Mouse (Mus musculus) cerebellum, adult 9-11 months (tissue): ENCODE measurements at regions not wholly inside any gene's neighbourhood (a gene's known extent, or its start where the extent isn't known, plus 50 kb on each side); places are given as distances from the start of the nearest gene placed in this dataset.

Experiments
- DNase-seq: peaks from one replicate; pipeline ENCODE4 v3.0.0; 2022

DNA sequence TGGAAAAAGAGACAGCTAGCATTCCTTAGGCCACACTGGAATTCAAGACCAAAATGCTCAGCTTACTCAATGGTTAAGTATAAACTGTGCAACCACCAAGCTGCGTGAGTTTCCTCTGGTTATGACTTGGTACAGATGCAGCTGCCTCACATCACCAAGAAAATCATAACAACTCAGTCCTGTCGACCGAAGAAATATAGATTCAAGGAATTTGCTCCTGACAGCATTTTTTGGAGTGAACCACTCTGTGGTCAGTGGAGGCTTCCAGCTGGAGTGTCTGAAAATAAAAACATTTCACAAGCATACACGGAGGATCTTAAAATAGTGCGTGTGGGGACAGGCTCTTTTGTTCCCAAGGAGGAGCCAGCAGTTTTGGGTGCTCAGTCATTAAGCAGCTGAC lies 253.8 kb downstream of the Bckdhb start:
- peak; percentile 24 for DNase-seq

DNA sequence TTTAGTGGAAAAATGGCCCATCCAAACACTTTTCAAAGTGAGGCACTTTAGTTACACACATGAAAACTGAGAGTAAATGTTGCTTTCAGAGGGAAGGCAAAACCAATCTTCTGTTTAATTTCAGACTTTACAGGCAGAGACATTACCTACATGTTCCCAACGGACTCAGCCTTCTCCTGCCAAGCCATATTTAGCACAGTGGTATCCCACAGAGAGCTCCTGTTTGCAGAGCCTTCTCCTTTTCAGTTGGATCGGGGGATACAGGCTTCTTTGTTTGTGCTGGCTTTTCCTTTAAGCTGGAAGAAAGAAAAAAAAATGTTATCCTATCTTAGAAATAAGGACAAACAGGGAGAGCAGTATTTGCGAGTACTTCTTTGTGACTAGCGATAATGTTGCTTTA lies 254.3 kb downstream of the Bckdhb start:
- peak; percentile 72 for DNase-seq

DNA sequence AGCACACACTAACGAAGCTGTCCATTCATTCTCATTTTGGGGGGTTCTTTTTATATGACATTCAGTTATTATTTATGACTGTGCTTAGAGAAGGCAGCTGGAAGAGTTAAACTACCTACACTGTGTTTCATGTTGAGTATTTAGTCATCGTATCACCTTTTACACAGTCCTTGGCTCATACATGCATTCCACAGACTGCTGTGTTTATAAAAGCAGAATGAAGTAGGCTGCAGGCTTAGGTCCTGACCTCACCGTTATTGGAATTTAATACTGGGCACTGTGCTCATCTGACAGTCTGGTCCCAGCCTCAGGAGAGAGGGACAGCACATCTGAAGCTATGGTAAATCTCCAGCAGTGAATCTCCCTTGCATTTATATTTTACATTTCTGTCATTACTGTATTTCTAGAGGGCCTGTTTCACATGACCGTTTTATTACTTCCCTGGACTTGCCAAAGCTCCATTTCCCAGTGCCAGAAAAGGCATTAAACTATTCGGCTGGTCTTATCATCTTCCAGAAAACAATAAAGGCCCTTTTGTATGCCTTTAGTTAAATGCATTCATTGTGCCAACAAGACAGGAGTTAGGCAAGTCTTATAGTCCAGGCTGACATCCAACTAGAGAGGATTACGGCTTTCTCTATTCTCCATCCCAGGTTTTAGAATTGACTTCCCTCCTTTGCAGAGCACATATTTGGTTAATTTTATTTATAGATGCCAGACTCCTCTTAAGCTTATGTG lies 258.9 kb downstream of the Bckdhb start:
- DNase-seq = no peak

DNA sequence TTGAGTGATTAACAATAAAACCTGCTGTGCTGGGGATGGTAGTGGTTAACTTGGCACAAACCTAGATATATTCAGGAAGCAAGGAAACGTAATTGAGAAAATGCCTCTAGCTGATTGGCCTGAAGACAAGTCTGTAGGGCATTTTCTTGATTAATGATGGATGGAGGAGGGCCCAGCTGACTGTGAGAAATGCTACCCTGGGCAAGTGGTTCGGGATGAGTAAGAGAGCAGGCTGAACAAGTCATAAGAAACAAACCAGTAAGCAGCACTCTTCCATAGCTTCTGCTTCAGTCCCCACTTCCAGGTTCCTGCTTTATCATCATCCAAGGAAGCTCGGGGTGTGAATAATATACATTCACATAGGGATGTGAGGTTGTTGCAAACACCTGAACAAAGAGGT lies 262.6 kb downstream of the Bckdhb start:
- DNase-seq = no peak

DNA sequence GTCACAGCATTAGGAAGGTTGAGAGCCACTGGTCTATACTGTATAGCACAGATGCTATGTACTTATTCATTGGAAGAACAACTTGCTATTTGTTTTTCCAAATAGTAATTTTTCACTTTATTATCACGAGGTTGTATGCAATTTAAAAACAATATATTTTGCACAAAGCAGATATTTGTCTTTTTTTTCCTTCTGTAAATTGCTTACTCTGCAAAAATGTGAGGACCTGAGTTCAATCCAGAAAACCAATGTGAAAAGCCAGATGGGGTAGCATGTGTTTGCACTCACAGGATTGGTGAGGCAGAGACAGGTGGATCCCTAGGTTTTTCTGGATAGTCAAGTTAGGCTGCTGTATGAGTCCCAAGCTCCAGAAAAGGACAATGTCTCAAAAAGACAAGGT lies 268.5 kb downstream of the Bckdhb start:
- DNase-seq = no peak

DNA sequence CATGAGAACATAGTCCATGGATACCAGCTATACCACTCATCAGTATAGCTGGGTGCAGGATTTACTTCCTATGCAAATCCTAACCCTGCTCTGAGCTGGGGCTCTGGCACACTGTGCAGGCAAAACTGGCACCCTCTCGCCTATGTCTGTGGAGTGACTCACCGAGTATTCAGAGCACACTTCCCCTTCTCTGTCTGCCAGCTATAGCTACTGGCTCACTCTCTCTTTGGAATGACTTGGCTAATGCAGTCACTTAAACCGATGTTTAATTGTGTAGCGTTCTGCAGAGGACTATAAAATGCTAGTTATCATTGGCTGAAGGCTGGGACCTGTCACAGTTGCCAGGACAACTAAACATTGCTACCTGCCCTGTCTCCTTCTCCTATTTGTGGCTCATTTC lies 269.8 kb downstream of the Bckdhb start:
- DNase-seq = no peak

DNA sequence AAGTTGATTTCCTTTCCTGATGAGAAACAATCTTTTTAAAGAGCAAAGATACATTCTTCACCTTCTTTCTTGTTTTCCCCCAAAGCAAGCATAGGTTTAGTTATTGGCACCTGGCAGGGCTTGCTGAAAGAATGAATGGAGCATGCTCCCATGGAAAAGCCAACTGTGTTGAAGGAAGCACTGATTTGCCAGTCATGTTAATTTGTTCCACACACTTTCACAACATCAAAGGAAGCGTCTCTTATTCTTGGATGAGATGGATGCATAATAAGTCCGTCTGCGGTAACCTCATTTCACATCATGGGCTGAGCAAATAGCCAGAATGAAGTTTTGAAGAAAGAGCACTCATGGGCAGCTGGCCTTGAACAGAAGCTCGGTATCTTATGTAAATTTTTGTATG lies 270.4 kb downstream of the Bckdhb start:
- no peak for DNase-seq

DNA sequence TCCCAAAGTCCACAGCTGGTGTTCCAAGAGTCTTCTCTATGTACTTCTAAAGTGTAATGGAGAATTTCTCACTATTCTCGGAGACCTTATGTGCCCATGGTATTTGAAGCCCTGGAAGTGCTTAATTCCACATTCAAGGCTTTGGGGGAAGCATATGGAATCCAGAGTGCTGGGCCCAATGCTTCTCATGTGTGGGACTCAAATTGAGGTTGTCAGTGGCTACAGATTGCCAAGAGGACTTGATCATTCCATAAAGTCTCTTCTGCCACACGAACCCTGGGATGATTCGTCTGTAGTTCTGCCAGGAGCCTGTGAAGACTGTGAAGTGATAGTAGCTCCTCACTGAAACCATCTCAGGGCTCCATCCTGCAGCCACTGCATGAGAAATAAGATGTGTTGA lies 275.3 kb downstream of the Bckdhb start:
- no peak for DNase-seq

DNA sequence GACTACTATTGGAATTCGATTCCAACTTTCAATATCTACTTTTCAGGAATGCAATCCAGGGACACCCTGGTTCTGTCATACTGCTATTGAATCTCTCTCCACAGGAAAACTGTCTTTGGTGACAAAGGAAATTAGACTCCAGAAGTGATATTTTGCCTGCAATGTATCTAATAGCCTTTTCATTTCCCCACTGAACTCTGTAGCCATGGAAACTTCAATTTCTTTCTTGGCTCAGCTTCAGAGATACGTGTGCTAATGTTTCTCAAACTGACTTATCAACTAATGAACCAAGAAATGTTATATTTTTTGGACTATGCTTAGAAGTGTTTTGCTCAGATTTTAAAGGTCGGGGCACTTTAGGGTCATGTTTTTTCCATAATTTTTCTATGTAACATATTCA lies 279.1 kb downstream of the Bckdhb start:
- no peak for DNase-seq

DNA sequence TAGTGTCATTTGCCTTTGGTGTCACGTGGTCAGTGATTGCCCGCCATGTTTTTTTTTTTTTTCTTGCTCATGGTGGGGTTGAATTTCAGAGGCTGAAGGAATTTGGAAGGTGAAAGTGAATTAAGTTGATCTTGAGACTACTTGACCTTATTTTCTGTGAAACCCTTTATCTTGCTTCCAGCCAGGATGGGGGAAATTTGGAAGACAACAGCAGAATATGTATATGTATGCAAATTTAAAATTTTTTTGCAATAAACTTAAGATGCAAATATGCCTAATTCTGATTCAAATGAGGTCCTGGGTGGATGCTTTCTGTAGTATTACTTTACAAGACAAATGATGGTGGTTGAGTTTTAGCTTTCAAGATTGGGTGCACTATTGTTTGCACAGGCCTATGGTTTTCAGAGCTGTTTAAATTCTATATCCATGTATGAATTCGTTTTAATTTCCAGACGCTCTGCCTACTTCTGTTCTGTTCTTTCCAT lies 315.6 kb downstream of the Bckdhb start:
- DNase-seq = no peak

DNA sequence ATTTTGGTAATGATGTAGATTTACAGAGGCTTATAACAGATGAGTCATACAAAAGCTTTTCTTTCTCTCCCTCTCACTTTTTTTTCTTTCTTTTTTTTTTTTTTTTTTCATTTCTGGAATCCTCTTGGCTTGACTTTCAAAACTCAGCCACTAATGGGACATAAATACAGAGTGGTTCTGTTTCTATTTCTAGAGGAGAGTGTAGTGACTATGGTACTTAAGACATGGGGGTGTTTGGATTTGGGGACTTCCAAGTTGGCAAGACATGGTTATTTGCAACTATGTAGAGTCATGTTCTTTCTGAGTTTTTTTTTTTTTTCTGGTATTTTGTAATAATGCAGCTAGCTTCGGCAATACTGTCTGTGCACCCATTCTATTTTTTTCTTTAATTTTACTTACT lies 324.8 kb downstream of the Bckdhb start:
- no peak for DNase-seq

DNA sequence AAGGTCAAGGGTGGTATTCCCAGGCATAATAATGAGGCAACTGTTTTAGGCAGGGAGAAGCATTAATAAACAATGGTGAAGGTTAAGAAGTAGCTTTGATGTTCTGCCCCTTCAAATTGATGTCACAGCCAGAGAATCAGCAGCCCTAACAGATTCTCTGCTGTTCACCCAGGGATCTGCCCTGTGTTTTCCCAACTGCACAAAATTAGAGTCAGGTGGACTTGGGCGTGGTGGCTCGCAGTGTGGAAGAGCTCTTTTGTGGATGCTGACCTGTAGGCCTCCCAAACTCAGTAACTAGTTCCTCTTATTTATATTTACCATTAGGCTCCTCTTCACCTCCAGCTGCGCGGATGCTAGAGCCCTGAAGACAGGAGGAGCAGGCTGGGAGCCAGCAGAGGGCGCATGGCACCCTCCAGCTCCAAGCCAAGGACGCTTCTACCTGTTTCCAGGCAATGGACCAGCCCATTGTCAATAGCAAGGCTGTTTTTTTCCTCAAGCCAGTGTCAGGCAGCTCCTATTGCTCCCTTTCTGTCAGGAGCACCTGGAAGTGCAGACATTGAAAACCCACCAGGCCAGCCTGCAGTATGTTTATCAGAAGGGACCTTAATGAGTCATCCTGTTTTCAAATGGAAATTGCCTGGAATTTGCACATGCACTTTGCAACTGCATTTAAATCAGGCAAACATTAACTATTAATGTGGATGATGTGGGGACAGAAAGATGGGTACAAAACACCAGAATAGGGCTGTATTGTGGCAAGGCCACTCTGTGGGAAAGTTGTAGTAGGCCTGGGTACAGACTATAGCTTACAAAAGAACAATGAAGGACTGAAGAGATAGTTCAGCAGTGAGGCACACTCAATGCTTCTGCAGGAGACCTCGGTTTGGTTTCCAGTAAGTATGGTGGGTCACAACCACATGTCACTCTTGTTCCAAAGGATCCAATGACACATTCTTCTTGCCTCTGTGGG lies 328.4 kb downstream of the Bckdhb start:
- peak; percentile 2 for DNase-seq

DNA sequence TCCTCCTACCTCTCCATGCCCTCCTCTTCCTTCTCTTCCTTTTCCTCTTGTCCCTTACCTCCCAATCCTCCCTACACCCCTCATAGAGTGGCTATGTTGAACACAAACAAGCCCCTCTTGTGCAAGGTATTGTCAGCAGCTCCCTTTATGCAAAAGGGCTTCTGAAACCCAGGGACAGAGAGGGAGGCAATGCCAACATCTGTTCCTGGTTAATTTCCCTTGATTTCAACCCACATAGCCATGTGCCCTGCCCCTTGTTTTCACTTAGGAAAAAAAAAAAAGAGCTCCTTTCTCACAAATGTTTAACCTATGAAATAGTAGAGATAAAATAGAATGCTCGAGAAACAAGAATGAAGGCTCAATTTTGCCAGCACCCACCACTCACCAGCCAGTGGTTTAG lies 333.5 kb downstream of the Bckdhb start:
- DNase-seq = no peak

DNA sequence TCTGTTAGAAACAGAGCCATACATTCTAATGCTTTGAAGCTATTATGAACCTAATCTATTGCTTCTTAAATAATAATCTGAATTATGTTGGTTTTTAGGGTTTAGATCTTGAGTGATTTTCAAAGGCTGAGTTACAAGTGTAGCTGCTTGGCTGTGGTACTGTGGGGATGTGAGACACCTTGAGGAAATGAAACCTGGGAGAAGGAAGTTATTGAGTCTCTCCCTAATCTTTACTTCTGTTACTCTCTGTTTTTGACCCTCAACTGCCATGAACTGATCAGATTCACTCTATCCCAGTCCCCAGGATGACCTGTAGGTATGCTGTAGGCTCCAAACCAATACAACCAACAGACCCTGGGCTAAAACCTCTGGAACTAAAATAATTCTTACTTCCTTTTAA lies 334.8 kb downstream of the Bckdhb start:
- no peak for DNase-seq

DNA sequence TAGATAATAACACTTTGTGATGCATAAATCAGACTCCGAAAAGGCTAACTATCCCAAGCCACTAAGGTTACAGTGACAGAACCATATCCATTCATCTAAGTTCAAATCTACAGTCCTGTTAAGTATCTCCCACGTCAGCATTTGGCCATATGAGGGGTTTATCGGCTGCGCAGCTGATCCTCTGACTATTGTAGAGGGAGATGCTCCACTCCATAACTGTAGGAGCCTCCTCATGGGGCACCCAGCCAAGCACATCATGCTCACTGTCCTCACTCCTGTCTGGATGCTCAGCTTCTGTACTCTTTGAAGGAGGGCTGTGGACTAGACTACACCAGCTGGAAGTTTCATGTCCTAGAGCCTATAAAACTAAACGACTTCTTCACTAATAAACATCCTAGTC lies 337.2 kb downstream of the Bckdhb start:
- no peak for DNase-seq

DNA sequence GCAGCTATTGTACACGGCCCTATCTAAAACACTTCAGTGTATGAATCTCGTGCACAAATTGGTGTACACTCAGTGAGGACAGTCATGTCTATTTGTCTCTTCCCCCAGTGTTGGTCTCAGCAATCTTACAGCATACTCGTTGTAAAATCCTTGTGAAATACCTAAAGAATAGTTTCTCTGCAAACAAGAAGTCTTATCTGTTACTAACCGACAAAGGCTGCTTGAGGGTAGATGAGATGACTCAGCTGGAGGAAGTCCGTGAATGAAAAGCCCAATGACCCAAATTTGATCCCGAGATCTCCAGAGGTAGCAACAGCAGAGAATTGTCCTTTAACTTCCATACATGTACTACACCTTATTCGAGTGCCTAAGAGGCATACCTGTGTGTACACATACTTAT lies 342.0 kb downstream of the Bckdhb start:
- DNase-seq = no peak

DNA sequence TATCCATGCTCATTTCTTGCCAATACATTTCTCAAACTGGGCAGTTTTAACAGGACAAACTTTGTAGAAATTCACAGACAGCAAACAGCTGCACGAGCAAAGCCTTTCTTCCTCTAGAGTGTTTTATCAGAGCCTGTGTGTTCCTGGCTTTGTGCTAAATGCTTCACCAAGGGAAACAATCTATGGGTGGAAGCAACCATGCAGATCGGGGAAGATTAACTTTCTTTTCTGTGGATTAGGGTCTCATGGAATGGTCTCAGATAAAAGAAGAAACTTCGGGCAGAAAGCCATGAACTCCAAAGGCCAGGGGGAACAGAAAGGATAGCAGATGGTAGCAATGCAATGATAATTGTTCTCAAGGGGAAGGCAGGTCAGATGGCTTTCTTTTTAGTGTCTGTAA lies 349.7 kb downstream of the Bckdhb start:
- no peak for DNase-seq

DNA sequence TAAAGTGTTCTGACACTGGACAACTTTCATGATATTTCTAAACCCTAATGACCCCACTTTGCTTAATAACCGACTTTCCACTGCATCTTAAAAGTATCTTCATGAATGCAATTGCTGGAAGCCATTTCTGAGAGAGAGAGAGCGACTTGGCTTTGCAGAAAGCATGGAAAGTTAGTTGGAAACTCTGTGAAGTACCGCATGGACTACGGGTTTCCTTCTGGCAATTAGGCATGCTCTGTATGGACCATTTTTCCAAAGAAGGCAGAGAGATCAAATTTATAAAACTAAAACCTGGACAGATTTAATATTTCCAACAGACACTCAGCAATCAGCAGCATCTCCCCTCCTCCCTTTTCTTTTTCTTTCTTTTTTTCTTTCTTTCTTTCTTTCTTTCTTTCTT lies 353.4 kb downstream of the Bckdhb start:
- no peak for DNase-seq

DNA sequence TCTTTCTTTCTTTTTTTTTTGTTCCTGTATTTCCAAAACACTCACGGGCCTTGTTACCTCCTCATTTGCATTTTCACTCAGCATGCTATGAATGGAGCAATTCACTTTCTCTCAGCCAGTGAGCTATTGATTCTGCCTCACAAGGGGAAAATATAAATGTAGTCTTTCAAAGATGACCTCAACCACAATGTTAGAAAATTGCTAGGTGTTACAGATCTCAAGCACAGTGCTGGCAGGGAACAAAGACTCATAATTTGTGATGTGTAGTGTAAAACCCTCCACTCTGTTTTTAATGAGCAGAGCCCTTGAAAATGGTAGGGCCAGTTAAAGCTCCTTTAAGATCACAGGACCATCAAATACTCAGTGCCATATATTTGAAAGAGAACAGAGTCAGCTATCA lies 353.8 kb downstream of the Bckdhb start:
- DNase-seq = no peak

DNA sequence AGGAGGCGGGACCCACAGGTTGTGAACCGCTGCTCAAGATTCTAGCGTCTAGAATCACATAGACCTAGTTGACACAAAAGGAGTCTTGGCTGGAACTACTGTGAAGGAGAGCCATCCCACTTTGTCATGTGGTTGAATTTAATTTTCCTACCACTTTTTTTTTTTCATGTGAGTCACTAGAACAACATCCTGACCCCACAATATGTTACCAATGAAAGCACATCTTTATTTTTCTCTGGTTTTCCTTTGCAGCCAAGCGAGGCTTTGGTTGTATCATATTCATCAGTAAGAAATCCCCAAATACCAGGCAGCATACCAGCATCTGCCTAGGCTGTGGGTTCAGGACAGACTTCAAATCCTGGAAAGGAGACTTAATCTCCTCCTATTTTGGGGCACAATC lies 356.0 kb downstream of the Bckdhb start:
- DNase-seq = no peak

DNA sequence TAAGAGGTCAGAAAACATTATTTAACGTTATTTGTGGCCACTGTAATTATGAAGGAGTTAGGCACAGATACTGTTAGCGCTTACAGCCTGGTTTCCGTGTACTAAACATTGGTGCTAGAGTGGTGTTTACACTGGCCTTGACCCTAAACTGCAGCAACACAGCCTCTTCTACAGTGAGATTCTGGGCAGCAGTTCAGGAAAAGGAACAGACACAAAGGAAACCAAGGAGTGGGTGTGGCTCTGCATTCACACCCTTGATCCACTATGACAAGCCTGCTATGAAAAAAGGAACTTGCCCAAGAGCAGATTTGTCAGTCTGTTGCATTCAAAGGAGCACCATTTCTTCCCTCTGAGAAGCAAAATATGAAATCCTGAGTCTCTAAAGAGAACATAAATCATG lies 356.7 kb downstream of the Bckdhb start:
- no peak for DNase-seq

DNA sequence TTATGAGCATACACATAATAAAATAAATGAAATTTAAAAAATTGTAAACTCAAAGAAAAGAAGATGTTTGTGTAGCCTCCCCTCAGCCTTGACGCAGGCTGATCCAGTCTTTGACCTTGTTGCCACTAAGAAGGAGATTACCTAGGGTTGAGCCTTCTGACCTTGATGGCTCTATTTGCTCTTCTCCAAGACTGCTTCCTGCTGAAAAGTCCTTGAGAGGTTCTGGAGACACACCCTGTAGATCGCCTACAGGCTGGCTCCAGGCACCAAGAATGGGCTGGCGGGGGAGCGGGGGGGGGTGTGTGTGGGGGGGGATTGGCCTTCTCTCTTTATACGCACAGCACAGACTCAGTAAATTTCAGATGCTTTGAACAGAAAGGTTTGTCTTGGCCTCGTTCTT lies 358.4 kb downstream of the Bckdhb start:
- DNase-seq = no peak

DNA sequence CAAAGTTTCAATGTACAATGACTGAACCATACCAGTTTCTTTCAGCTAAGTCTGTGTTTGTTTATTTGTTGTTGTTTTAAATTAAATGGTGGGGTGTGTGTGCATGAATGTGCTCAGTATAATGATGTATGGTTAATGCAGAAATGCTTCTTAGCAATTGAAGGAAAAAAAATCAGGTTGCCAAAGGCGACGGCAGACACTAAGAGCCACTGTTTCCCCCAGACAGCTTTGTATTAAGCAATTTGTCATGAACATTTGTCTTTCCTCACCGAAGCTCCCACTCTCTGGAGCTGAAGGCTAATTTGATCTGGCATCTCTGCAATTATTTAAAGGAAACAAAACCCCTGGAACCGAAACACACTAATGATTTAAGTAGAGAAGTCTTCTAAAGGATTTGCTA lies 360.7 kb downstream of the Bckdhb start:
- DNase-seq = no peak

DNA sequence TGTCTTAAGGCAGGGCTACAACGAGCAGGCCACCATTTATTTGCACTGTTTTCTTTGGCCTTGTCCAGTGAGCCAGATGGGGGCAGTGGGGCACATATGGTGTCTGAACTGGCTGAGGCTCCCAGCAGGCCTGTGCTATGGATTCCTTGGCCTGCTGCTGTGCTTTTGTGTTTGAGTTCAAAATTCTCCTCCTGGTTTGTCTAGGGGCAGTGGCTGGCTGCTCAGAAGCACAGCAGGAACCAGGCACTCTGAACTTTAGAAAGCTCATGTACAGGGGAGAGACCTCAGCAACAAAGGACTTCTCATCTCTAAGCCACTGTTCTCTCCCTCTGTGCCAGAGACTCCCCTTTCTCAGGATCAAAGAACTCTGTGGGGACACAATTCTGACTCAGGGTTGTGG lies 370.9 kb downstream of the Bckdhb start:
- no peak for DNase-seq
